Mouse (Mus musculus) adrenal gland, adult 10 weeks (tissue): ENCODE measurements around the gene Tmem263. TPM values are rescaled to one million over a fixed set of nuclear protein-coding genes. Genes with fewer than 3 reads are reported as not detected.

Source experiments
- polyA plus RNA-seq: library from polyadenylated mRNA; stranded (reverse); fragments of 350-450 nt; fragmentation: Illumina TruSeq; extraction: RNeasy Lipid Tissue Mini Kit (QIAGEN cat#74804); gene quantifications from one replicate; pipeline ENCODE4 v1.2.3, GENCODE M21; 2014; ENCODE audit warnings: low read depth, low replicate concordance

The Tmem263 gene
- polyA plus RNA-seq, result 52.4 TPM

GRCm38 (mm10) chr10:85102247-85103084 is at the start of gene Tmem263, which contains the start of gene Fhl4:
Gene Tmem263 (plus strand): TSS chr10:85102627.
Gene Fhl4 (minus strand): TSS chr10:85102495.

GRCm38 (mm10) chr10:85127395-85128287 is 25.2 kb downstream of the Tmem263 start, which contains the start of gene Mterf2:
Gene Mterf2 (minus strand): TSS chr10:85128027.

Other genes starting within 250 kb of the Tmem263 start
- gene Ric8b, start 185.0 kb upstream of the Tmem263 start, polyA plus RNA-seq, result 58.1 TPM
- 0.64 TPM for gene Fhl4, start 132 bp upstream of the Tmem263 start, polyA plus RNA-seq
- gene Mterf2, start 25.4 kb downstream of the Tmem263 start, polyA plus RNA-seq, result 28.6 TPM
- gene Cry1, start 82.4 kb downstream of the Tmem263 start, polyA plus RNA-seq, result 10.6 TPM